Mouse (Mus musculus): Measurements from ENCODE around the gene Zdhhc16. TPM values are rescaled to one million over a fixed set of nuclear protein-coding genes. Genes with fewer than 3 reads are reported as not detected.

Gene Zdhhc16
- total and polyA plus RNA-seq, 3 experiments = 30.3 to 54.3 (median 45.5) TPM

DNA sequence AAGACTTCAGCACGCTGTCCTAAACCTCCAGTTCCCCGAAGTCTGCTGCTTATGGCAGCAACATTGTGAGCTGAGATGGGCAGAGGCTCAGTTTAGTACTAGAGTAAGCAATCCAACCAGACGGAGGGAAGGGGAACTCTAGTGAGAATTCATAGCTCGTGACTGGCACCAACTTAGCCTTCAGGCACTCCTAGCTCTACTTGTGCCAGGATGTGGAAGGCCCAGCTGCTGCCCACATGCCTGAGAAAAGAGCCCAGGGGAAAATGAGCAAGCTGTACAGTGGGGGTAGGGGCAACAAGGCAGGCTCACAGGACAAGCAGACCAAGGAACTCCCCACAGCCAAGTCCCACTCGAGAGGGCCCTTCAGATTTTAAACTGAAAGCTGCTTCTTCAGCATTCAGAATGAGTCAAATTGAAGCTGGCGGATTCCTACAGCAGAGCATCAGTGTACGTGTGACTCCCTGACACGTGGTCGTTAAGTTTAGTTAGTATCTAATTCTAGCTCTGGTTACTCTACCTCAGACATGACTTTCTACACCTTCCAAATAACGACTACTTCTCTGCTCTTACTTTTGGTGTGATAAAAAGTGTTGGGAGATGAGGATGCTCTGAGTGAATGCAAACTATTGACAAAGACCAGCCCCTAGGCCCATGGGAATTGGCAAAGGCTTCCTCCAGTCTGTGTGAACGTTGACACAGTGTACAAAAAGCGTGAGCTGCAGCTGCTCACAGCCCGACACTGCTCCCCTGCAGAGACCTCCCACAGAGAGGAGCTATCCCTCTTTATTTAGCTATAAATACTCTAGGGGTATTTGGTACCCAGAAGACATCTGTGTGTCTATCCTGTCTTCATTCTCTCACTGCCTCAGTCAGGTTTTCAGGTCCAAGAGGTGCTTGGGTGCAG is 40.9 kb downstream of the Zdhhc16 start:
- Histone ChIP-seq H3K9ac (ENCODE audit: insufficient read depth, low read depth) (no peak overlapping the region), H3K4me1 (ENCODE audit: control insufficient read depth in 1 of 2, insufficient read depth in 2 of 2) (peaks cover 6 to 51% of the 10 kb centered on the region in 2 experiments; a peak in 3 of 4 replicates), H3K4me3 (replicated peaks in 1 of 3; ENCODE audit: low read depth in 2 of 3, low read length in 2 of 3, poor library complexity in 1 of 3) (no peak overlapping the region), H3K4me2 (ENCODE audit: insufficient read depth, low read depth, poor library complexity, severe bottlenecking) (0 out of 2 replicates have a peak overlapping the region, but pooled peaks have one; percentile 10), H3K9me3 (replicated peaks; ENCODE audit: low read length) (no peaks in the 10 kb centered on the region), H3K79me2 (replicated peaks; ENCODE audit: control insufficient read depth, extremely low read depth, insufficient read depth, poor library complexity, severe bottlenecking) (peaks cover 36% of the 10 kb centered on the region), H3K36me3 (replicated peaks in 1 of 2; ENCODE audit: control insufficient read depth in 1 of 2, insufficient read depth in 1 of 2, low read length in 1 of 2) (peaks cover 10 to 64% of the 10 kb centered on the region in 2 experiments), H3K27me3 (replicated peaks) (no peaks in the 10 kb centered on the region), H3K27ac (ENCODE audit: insufficient read depth, low read depth) (no peak overlapping the region)
- no peak for DNase-seq (ENCODE audit: extremely low read depth)
- in situ Hi-C loops (cut with MboI; ENCODE audit: low pct_ligation_motif_present, low pct_unique_long_range_greater_than_20kb, low sequenced_read_pairs) = no loop called here
- TF ChIP-seq ZMIZ1 (IDR thresholded peaks at IDR 0.05; ENCODE audit: low read depth, low read length) (no peak), CHD2 (IDR thresholded peaks at IDR 0.05; ENCODE audit: low read length) (no peak), UBTF (IDR thresholded peaks at IDR 0.05; ENCODE audit: low read depth, low read length) (no peak), RAD21 (IDR thresholded peaks at IDR 0.05; ENCODE audit: low read depth, low read length) (no peak), MAZ (IDR thresholded peaks at IDR 0.05; ENCODE audit: low read depth, low read length) (no peak), SMC3 (IDR thresholded peaks at IDR 0.05; ENCODE audit: low read depth, low read length) (no peak), MXI1 (IDR thresholded peaks at IDR 0.05; ENCODE audit: low read depth, low read length) (peak; percentile 90), MAFK (IDR thresholded peaks at IDR 0.05; ENCODE audit: insufficient replicate concordance, low read length) (no peak), POLR2AphosphoS2 (IDR thresholded peaks at IDR 0.05; ENCODE audit: low read depth, low read length) (no peak), NRF1 (IDR thresholded peaks at IDR 0.05; ENCODE audit: low read depth, low read length) (no peak), KAT2A (IDR thresholded peaks at IDR 0.05; ENCODE audit: insufficient replicate concordance, low read length) (no peak), PAX5 (IDR thresholded peaks at IDR 0.05; ENCODE audit: low read length) (no peak), MYC (IDR thresholded peaks at IDR 0.05; ENCODE audit: low read depth, low read length) (peak; percentile 69; the same call in 1 of the 2 replicates), GABPA (IDR thresholded peaks at IDR 0.05; ENCODE audit: insufficient replicate concordance, low read depth, low read length) (no peak), USF2 (conservative IDR thresholded peaks at IDR 0.05; ENCODE audit: low read depth, low read length) (no peak), ZNF384 (IDR thresholded peaks at IDR 0.05; ENCODE audit: low read depth, low read length) (no peak), BHLHE40 (IDR thresholded peaks at IDR 0.05; ENCODE audit: low read depth, low read length) (0 out of 2 replicates have a peak, but pooled peaks have one; percentile 45), HCFC1 (IDR thresholded peaks at IDR 0.05; ENCODE audit: low read depth, low read length) (no peak), CTCF (conservative IDR thresholded peaks at IDR 0.05 in 1 of 2, IDR thresholded peaks at IDR 0.05 in 1 of 2; ENCODE audit: low read depth in 2 of 2, low read length in 2 of 2) (no peak), MEF2A (IDR thresholded peaks at IDR 0.05; ENCODE audit: borderline replicate concordance, low read depth, low read length) (no peak), IRF4 (IDR thresholded peaks at IDR 0.05; ENCODE audit: low read depth, low read length) (peak; percentile 64; the same call in 1 of the 2 replicates), ZKSCAN1 (IDR thresholded peaks at IDR 0.05; ENCODE audit: borderline replicate concordance, low read depth, low read length) (no peak), SIN3A (IDR thresholded peaks at IDR 0.05; ENCODE audit: low read length) (0 out of 2 replicates have a peak, but pooled peaks have one; percentile 33), TCF12 (IDR thresholded peaks at IDR 0.05; ENCODE audit: low read depth, low read length) (no peak), NELFE (IDR thresholded peaks at IDR 0.05; ENCODE audit: low read depth, low read length) (no peak), CHD1 (IDR thresholded peaks at IDR 0.05; ENCODE audit: low read depth, low read length) (no peak), ZC3H11A (IDR thresholded peaks at IDR 0.05; ENCODE audit: low read depth, low read length) (no peak), ELF1 (IDR thresholded peaks at IDR 0.05; ENCODE audit: low read depth, low read length) (no peak), USF1 (IDR thresholded peaks at IDR 0.05; ENCODE audit: low read depth, low read length) (no peak), EP300 (IDR thresholded peaks at IDR 0.05; ENCODE audit: low read length) (no peak), JUN (IDR thresholded peaks at IDR 0.05; ENCODE audit: insufficient read depth, low read depth, low read length) (no peak), ETS1 (conservative IDR thresholded peaks at IDR 0.05; ENCODE audit: low read depth, low read length) (peak; percentile 27; the same call in 1 of the 2 replicates), POLR2A (IDR thresholded peaks at IDR 0.05; ENCODE audit: low read depth, low read length) (no peak), JUND (conservative IDR thresholded peaks at IDR 0.05; ENCODE audit: low read depth, low read length) (no peak), TBP (conservative IDR thresholded peaks at IDR 0.05; ENCODE audit: low read depth, low read length) (no peak), MAX (IDR thresholded peaks at IDR 0.05; ENCODE audit: low read length) (peak; percentile 87), E2F4 (IDR thresholded peaks at IDR 0.05; ENCODE audit: insufficient replicate concordance, low read depth, low read length) (no peak), RCOR1 (conservative IDR thresholded peaks at IDR 0.05; ENCODE audit: low read depth, low read length) (no peak)
- dilution Hi-C loops (cut with MboI; ENCODE audit: extremely low pct_ligation_motif_present, extremely low pct_unique_long_range_greater_than_20kb, low sequenced_read_pairs) = no loop called here
